Mouse (Mus musculus) neural tube, embryonic 10.5 days (tissue): ENCODE data around the gene Gng3.
A peak's percentile ranks its signal among the peaks of the same experiment; 100 is the strongest.
"Not testable (repeated sequence)": the region's sequence is repeated elsewhere in the genome, so short reads cannot be mapped to it uniquely, and the experiment has no call there.

Source experiments
- DNase-seq: peaks from one replicate; pipeline ENCODE4 v3.0.0-alpha.2; 2017; ENCODE audit warnings: low spot score; ENCODE audit errors: extremely low spot score

The Gng3 gene

GRCm38 (mm10) chr19:8839103-8839907 lies at the start of gene Gng3:
Gene Gng3, minus strand, starts transcription at chr19:8839194.
- DNase-seq = no peak

GRCm38 (mm10) chr19:8887585-8888463 lies 48.8 kb upstream of the Gng3 start:
- no peak for DNase-seq

DNA sequence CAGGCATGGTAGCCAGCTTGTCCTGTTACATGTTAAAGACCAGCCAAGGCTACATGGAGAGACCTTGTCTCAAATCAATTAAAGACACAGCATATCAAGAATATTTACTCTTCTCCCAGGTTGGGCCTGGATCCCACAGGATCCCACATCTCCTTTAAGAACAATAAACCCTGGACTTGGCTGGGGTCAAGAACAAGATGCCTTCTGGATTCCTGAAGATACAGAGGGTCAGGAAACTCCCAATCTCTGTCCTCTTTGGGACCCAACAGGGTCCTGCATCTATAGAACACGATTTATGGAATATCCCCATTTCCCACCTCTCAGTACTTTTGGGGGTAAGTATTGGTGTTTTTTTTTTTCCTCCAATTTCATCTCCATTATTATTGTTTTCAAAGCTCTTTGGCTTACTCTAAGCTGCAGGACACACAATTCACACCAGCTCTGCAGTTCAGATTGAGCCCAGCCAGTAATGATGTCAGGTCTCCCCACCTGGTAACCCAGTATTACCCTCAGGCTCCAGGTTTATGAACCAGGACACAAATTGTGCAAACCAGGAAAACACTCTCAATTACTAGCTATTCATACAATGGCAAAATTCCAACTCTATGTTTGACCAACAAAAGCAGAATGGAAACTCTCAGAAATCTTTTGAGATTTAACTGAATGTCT lies 48.1 kb upstream of the Gng3 start:
- DNase-seq = no peak

DNA sequence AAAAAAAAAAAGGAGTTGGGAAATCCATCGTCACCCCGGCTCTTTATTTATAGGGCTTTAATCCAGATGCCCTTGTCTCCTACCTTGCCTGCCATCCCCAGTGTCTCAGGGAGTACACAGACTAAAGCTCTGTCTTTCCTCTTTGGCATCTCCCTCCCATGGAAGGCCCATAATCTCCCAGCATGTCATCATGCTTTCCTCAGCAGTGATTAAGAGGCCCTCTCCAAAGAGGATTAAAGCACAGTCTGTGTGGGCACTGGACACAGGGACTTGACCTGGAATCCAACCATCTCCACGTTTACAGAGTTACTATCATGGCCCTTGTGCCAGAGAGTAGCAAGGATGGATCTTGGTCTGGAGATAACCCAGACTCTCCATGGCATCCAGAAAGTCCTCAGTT lies 44.6 kb upstream of the Gng3 start, which contains the start of the genes Lbhd1 and Gm49403:
Gene Lbhd1, plus strand, starts transcription at position 117 of the 400 bp plus-strand sequence.
Gene Gm49403, plus strand, starts transcription at position 315 of the 400 bp plus-strand sequence.
- no peak for DNase-seq

DNA sequence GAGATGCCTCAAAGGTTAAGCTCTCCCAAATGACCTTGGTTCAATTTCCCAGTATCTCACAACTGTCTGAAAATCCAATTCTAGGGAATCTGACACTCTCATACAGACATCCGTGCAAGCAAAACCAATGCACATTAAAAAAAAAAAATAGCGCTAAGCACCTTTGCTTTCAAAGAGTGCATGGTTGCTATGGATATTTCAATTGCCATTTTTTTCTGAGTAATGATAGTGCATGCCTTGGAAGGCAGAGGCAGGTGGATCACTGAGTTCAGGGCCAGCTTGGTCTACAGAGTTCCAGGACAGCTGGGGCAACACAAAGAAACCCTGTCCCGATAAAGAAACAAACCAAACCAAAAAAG lies 42.0 kb upstream of the Gng3 start:
- no peak for DNase-seq

GRCm38 (mm10) chr19:8880311-8881033 lies 41.5 kb upstream of the Gng3 start, which contains the start of gene Uqcc3:
Gene Uqcc3, minus strand, starts transcription at chr19:8880923.
- DNase-seq = peak; percentile 79

DNA sequence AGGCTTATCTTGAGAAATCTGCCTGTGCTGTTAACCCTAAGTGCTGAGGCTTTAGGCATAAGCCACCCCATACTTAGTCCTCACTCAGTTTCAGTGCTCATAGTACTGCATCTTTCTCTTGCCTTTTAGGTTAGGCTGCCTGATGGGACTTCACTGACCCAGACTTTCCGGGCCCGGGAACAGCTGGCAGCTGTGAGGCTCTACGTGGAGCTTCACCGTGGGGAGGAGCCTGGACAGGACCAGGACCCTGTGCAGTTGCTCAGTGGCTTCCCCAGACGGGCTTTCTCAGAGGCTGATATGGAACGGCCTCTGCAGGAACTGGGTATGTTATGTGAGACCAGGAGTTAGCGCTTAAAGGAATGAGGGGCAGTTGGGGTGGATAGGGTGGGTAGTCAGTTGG lies 36.0 kb upstream of the Gng3 start:
- no peak for DNase-seq

DNA sequence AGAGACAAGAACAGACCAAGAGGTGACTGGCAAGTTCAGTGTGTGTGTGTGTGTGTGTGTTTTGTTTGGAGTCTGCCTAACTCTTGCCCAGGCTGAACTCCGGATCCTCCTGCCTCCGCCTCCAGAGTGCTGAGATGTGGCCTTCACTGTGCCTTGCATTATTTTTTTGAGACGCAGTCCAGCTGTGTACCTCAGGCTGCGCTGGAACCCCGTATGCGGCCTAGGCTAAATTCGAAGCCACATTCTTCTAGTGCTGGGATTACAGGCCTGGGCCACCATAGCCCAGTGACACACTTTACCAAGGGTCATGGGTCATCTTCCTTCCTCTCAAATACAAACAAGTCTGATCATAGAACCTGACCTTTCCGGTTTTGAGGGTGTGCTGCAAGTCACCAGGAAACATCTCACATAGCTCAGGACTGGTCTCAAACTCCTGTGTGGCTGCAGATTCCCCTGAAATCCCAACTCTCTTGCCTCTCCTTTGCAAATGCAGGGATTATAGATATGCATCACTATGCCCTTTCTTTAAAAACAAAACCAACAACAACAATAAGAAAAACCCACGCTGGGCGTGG lies 33.4 kb upstream of the Gng3 start:
- no peak for DNase-seq

DNA sequence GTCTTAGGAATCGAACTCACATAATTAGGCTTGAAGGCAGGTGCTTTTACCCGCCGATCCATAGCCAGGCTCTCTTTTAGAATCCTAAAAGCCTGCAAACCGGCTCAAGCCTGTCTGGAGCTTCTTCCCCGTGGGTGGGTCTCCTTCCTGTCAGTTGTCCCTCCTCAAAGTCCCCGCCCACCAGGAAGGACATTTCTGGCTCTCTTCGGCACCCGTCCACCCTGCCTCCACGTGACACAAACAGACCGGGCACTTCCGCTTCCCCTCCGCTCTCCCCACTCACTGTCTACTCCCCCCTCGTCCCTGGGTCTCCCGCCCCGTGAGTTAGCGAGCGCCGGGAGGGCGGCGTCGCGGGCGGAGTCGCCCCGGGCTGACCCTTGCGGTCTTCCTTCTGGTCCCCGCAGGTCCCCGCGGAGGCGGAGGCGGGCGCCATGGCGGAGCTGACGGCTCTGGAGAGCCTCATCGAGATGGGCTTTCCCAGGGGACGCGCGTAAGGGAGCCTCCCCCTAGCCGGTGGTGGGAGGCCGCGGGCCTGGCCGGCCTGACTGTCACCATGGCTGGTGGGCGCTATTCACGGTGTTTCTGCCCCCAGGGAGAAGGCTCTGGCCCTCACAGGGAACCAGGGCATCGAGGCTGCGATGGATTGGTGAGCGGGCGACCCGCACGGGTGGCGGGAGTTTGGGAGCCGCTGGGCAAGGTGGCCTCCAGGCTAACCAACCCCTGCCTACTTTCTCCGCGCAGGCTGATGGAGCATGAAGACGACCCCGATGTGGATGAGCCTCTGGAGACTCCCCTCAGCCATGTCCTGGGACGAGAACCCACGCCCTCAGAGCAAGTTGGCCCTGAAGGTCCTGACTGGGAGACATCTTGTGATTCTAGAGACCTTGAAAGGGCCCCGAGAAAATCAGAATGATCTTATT lies 32.5 kb upstream of the Gng3 start, which contains the start of gene Ubxn1:
Gene Ubxn1, plus strand, starts transcription at position 230 of the 920 bp plus-strand sequence.
- peak; percentile 95 for DNase-seq

DNA sequence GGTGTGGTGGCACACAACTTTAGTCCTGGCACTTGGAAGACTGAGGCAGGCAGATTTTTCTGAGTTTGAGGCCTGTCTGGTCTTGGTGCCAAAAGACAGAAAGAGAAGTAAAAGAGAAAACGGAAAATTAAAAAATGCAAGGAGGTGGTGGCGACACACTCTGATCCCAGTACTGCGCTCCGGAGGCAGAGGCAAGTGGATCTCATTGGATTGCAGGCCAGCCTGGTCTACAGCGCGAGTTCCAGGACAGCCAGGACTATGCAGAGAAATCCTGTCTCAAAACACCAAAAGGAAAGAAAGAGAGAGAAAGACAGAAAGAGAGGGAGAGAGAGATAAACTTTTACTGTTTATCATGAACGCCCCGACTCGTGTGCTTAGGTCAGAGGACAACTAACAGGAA lies 31.8 kb upstream of the Gng3 start:
- no peak for DNase-seq

DNA sequence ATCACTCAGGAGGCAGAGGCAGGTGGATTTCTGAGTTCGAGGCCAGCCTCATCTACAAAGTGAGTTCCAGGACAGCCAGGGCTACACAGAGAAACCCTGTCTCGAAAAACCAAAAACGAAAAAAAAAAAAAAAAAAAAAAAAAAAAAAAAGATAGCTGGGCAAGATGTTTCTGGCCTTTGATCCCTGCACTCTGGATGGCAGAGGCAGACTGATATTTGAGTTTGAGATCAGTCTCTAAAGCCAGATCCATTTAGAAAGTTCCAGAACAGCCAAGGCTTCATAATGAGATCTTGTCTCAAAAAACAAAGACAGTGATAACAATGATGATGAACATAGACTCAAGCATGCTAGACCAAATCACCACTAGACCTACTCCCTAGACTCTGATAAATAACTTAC lies 31.4 kb upstream of the Gng3 start:
- not testable (repeated sequence) for DNase-seq

GRCm38 (mm10) chr19:8864265-8864664 lies 25.3 kb upstream of the Gng3 start:
- DNase-seq = no peak

DNA sequence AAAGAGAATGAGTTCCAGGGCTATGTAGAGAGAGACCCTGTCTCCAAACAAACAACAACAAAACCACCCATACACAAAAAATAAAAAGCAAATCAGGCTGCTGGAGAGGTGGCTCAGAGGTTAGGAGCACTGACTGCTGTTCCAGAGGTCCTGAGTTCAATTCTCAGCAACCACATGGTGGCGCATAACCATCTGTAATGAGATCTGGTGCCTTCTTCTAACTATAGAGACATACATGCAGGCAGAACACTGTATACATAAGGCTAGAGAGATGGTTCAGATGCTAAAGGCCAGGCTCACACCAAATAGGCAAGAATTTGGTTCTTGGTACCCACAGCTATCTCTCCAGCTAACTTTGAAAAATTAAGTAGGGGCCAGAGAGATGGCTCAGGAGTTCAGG lies 20.0 kb upstream of the Gng3 start:
- DNase-seq = peak; percentile 23

- no peak for DNase-seq
These were observed 18.7 kb upstream of the Gng3 start for GRCm38 (mm10) chr19:8857689-8858088.

DNA sequence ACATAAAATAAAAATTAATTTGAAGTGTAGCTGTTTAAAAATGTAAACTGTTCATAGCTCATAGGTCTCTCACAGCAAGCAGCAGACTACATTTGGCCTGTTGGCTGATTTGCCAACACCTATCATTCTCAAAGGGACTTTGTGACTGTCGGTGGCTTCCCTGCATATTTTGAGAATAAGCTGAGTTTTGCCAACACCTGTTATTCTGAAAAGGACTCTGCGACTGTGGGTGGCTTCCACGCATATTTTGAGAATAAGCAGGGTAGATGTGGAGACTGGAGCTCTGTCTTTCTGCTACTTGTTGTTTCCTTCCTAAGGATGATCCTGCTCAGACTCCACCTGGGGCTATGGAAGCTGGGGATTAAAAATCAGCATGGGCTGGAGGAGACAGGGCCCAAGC lies 14.1 kb upstream of the Gng3 start:
- no peak for DNase-seq

- DNase-seq = no peak
These were observed 13.4 kb upstream of the Gng3 start for GRCm38 (mm10) chr19:8852236-8852928.

- no peak for DNase-seq
These were observed 12.6 kb upstream of the Gng3 start for GRCm38 (mm10) chr19:8851639-8852038.

- DNase-seq = no peak
These were observed 11.5 kb upstream of the Gng3 start, which contains the start of gene Lrrn4cl for GRCm38 (mm10) chr19:8850402-8850901. Gene Lrrn4cl, plus strand, starts transcription at chr19:8850768.

- DNase-seq = no peak
These were observed 9.4 kb upstream of the Gng3 start for GRCm38 (mm10) chr19:8848356-8848755.
